29 mouse cellular contexts compared by ENCODE assay signal in genomic region chr7:76275061-76275460, GRCm38 (mm10). TPM values are rescaled to one million over a fixed set of nuclear protein-coding genes. Genes with fewer than 3 reads are reported as not detected.
"Had no signal": no experiment of that assay in that cellular context is flagged by ENCODE, and none has a peak within 500 bp of the region (broad histone marks: within the 10 kb centered on the region; RNA-seq: fewer than 3 reads in every experiment).

No protein-coding gene starts in this region.

- H3K9ac ChIP-seq: embryonic facial prominence, embryonic 12.5 days; embryonic facial prominence, embryonic 13.5 days; embryonic facial prominence, embryonic 15.5 days; forebrain, embryonic 12.5 days; forebrain, embryonic 13.5 days; forebrain, embryonic 15.5 days; forebrain, postnatal 0 days had no signal

- DNase-seq: cerebellum, adult 18-20 months; cerebellum, adult 2 months; cerebellum, adult 9-10 months; cerebellum, adult 9-11 months; cerebellum, postnatal 25 days; embryo, embryonic 11 days; forebrain, postnatal 0 days; gastrocnemius, adult 2 months; gastrocnemius, postnatal 10 days; gastrocnemius, postnatal 14 days; gastrocnemius, postnatal 25 days; gastrocnemius, postnatal 36 days; heart, adult 11 months; heart, adult 18-20 months; heart, adult 2 months had no signal

- H3K9me3 ChIP-seq: embryonic facial prominence, embryonic 10.5 days; embryonic facial prominence, embryonic 12.5 days; embryonic facial prominence, embryonic 13.5 days; embryonic facial prominence, embryonic 15.5 days; forebrain, embryonic 10.5 days; forebrain, embryonic 12.5 days; forebrain, embryonic 13.5 days; forebrain, embryonic 15.5 days had no signal

- H3K27ac ChIP-seq: embryonic facial prominence, embryonic 10.5 days; embryonic facial prominence, embryonic 12.5 days; embryonic facial prominence, embryonic 13.5 days; embryonic facial prominence, embryonic 15.5 days; forebrain, embryonic 10.5 days; forebrain, embryonic 12.5 days; forebrain, embryonic 13.5 days; forebrain, embryonic 15.5 days; gastrocnemius, adult 2 months; heart, adult 2 months had no signal

- ATAC-seq: forebrain, embryonic 13.5 days; forebrain, embryonic 14.5 days; forebrain, embryonic 15.5 days; forebrain, embryonic 16.5 days; forebrain, postnatal 0 days had no signal

- H3K36me3 ChIP-seq: embryonic facial prominence, embryonic 10.5 days; embryonic facial prominence, embryonic 12.5 days; embryonic facial prominence, embryonic 13.5 days; embryonic facial prominence, embryonic 15.5 days; forebrain, embryonic 10.5 days; forebrain, embryonic 12.5 days; forebrain, embryonic 15.5 days had no signal

- H3K4me2 ChIP-seq: embryonic facial prominence, embryonic 12.5 days; embryonic facial prominence, embryonic 13.5 days; embryonic facial prominence, embryonic 15.5 days; forebrain, embryonic 12.5 days; forebrain, embryonic 13.5 days; forebrain, embryonic 15.5 days had no signal

- H3K4me1 ChIP-seq: embryonic facial prominence, embryonic 10.5 days; embryonic facial prominence, embryonic 12.5 days; embryonic facial prominence, embryonic 13.5 days; embryonic facial prominence, embryonic 15.5 days; forebrain, embryonic 12.5 days; forebrain, embryonic 13.5 days; forebrain, embryonic 15.5 days had no signal

- H3K4me3 ChIP-seq: embryonic facial prominence, embryonic 10.5 days; embryonic facial prominence, embryonic 12.5 days; embryonic facial prominence, embryonic 13.5 days; embryonic facial prominence, embryonic 15.5 days; erythroblast, embryonic 14.5 days; forebrain, embryonic 10.5 days; forebrain, embryonic 12.5 days; forebrain, embryonic 13.5 days; forebrain, embryonic 15.5 days; gastrocnemius, adult 2 months; heart, adult 2 months had no signal

- H3K27me3 ChIP-seq: embryonic facial prominence, embryonic 12.5 days; embryonic facial prominence, embryonic 13.5 days; embryonic facial prominence, embryonic 15.5 days; forebrain, embryonic 12.5 days; forebrain, embryonic 13.5 days; forebrain, embryonic 15.5 days had no signal

RNA-seq across cellular contexts. Expression of gene Agbl1, which starts 45.4 kb away (rescaled TPM):
- total RNA-seq: common myeloid progenitor, adult 5-6 weeks; granulocyte monocyte progenitor cell, adult 5-6 weeks had no signal
- polyA plus RNA-seq: embryonic facial prominence, embryonic 10.5 days; embryonic facial prominence, embryonic 11.5 days; embryonic facial prominence, embryonic 13.5 days; erythroblast, embryonic 14.5 days; forebrain, embryonic 10.5 days had no signal
